Mouse (Mus musculus) kidney, adult 2 months (tissue): Measurements from ENCODE around the gene Ambp.

ENCODE experiments used
- CTCF ChIP-seq: fragments of 200-500 bp; conservative IDR thresholded peaks from 2 replicates; pipeline ENCODE4 v1.5.1; 2011; ENCODE audit warnings: low read depth, mild to moderate bottlenecking, control low read depth, low read length, moderate library complexity, mixed read lengths; ENCODE audit not compliant: insufficient read depth, insufficient read length
- POLR2A ChIP-seq: fragments of 200-500 bp; IDR thresholded peaks from one replicate; pipeline ENCODE4 v1.6.1; 2011; ENCODE audit warnings: low read depth, low read length, control low read depth

DNA sequence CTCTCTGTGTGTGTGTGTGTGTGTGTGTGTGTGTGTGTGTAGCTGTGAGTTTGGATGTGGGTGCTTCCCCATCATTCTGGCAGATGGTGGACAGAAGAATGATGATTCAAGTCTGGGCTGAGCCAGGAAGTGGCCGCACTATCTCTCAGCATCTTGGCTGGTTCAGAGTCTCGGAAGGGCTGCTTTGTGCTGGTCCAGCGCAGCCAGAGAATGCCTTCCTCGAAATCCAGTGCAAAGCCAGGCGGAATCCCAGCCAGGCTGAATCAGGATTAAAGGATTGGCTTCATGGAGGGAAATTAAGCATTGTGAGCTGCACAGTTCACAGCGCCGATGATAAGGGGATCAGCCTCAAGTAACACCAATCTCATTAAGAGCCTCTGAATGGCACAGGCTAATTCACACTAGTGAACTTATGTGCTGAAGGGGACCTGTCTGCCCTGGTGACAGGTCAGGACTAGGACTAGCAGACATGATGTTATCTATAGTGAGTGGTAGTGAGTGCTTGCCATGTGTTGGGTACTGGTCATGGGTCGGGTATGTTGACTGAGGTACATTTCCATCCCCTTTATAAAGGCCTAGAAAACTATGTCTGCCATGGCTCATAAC is 29.6 kb downstream of the Ambp start:
- TF ChIP-seq CTCF (no peak), POLR2A (no peak)
